Mouse (Mus musculus): ENCODE measurements around the gene Col5a3. TPM values are rescaled to one million over a fixed set of nuclear protein-coding genes. Genes with fewer than 3 reads are reported as not detected.
A peak's percentile ranks its signal among the peaks of the same experiment; 100 is the strongest.

Gene Col5a3
- polyA plus RNA-seq, 2 experiments: 0.03 to 0.08 TPM

GRCm38 (mm10) chr9:20789651-20790050 lies 25.2 kb downstream of the Col5a3 start:
- Histone ChIP-seq H3K9ac (replicated peaks) (no peak overlapping the region), H3K9me3 (ENCODE audit: control insufficient read depth, low read length) (no peaks in the 10 kb centered on the region), H3K27ac (no peak overlapping the region), H3K36me3 (replicated peaks; ENCODE audit: control insufficient read depth, insufficient read depth, low read depth) (no peaks in the 10 kb centered on the region), H3K27me3 (ENCODE audit: control insufficient read depth, insufficient read depth, low read length) (no peaks in the 10 kb centered on the region), H3K4me1 (replicated peaks; ENCODE audit: control insufficient read depth in 2 of 2, insufficient read depth in 2 of 2, low read length in 1 of 2) (peaks cover 0 to 4% of the 10 kb centered on the region in 2 experiments; a peak in 2 of 4 replicates), H3K4me2 (ENCODE audit: low read depth) (no peak overlapping the region), H3K4me3 (ENCODE audit: insufficient read depth in 1 of 2, low read depth in 2 of 2, low read length in 2 of 2) (no peak overlapping the region)
- DNase-seq (ENCODE audit: low read depth in 3 of 3, low spot score in 3 of 3) (no peak), ATAC-seq (ENCODE audit: insufficient read depth) (no peak)
- TF ChIP-seq CTCF (IDR thresholded peaks at IDR 0.05; ENCODE audit: low read depth) (no peak), EP300 (IDR thresholded peaks at IDR 0.05; ENCODE audit: low read depth) (no peak)
- 40% methylated on average over 3 of the region's 4 CpGs for WGBS (ENCODE audit: insufficient replicate concordance)

GRCm38 (mm10) chr9:20787992-20788391 lies 26.9 kb downstream of the Col5a3 start:
- 58% methylated on average over 8 of the region's 8 CpGs for WGBS (ENCODE audit: insufficient replicate concordance)
- TF ChIP-seq CTCF (IDR thresholded peaks at IDR 0.05; ENCODE audit: low read depth) (peak; percentile 33; the same call in 1 of the 2 replicates), EP300 (IDR thresholded peaks at IDR 0.05; ENCODE audit: low read depth) (no peak)

GRCm38 (mm10) chr9:20785055-20785454 lies 29.8 kb downstream of the Col5a3 start:
- H3K4me2 ChIP-seq (ENCODE audit: low read depth): no peak overlapping the region
- no peaks in the 10 kb centered on the region for H3K27me3 ChIP-seq (ENCODE audit: control insufficient read depth, insufficient read depth, low read length)
- no peaks in the 10 kb centered on the region for H3K9me3 ChIP-seq (ENCODE audit: control insufficient read depth, low read length)
- TF ChIP-seq EP300 (IDR thresholded peaks at IDR 0.05; ENCODE audit: low read depth) (no peak), CTCF (IDR thresholded peaks at IDR 0.05; ENCODE audit: low read depth) (no peak)
- H3K4me3 ChIP-seq (ENCODE audit: insufficient read depth in 1 of 2, low read depth in 2 of 2, low read length in 2 of 2): no peak overlapping the region
- ATAC-seq (ENCODE audit: insufficient read depth): no peak
- no peaks in the 10 kb centered on the region; a peak in 1 of 4 replicates for H3K4me1 ChIP-seq (replicated peaks; ENCODE audit: control insufficient read depth in 2 of 2, insufficient read depth in 2 of 2, low read length in 1 of 2)
- H3K9ac ChIP-seq (replicated peaks): no peak overlapping the region
- DNase-seq (ENCODE audit: low read depth in 3 of 3, low spot score in 3 of 3): no peak
- no peak overlapping the region for H3K27ac ChIP-seq
- H3K36me3 ChIP-seq (replicated peaks; ENCODE audit: control insufficient read depth, insufficient read depth, low read depth): no peaks in the 10 kb centered on the region
- WGBS (ENCODE audit: insufficient replicate concordance): 60% methylated on average over 6 of the region's 6 CpGs

More at GRCm38 (mm10) chr9:20787992-20788391, 26.9 kb downstream of the Col5a3 start:
- H3K27ac ChIP-seq: no peak overlapping the region
- no peak for DNase-seq (ENCODE audit: low read depth in 3 of 3, low spot score in 3 of 3)
- no peak overlapping the region for H3K9ac ChIP-seq (replicated peaks)
- no peak overlapping the region for H3K4me2 ChIP-seq (ENCODE audit: low read depth)
- no peaks in the 10 kb centered on the region for H3K27me3 ChIP-seq (ENCODE audit: control insufficient read depth, insufficient read depth, low read length)
- H3K4me3 ChIP-seq (ENCODE audit: insufficient read depth in 1 of 2, low read depth in 2 of 2, low read length in 2 of 2): no peak overlapping the region
- no peaks in the 10 kb centered on the region; a peak in 1 of 4 replicates for H3K4me1 ChIP-seq (replicated peaks; ENCODE audit: control insufficient read depth in 2 of 2, insufficient read depth in 2 of 2, low read length in 1 of 2)
- H3K36me3 ChIP-seq (replicated peaks; ENCODE audit: control insufficient read depth, insufficient read depth, low read depth): no peaks in the 10 kb centered on the region
- ATAC-seq (ENCODE audit: insufficient read depth): no peak
- H3K9me3 ChIP-seq (ENCODE audit: control insufficient read depth, low read length): no peaks in the 10 kb centered on the region

- Histone ChIP-seq H3K9ac (replicated peaks) (no peak overlapping the region), H3K9me3 (ENCODE audit: control insufficient read depth, low read length) (no peaks in the 10 kb centered on the region), H3K4me2 (ENCODE audit: low read depth) (no peak overlapping the region), H3K4me3 (ENCODE audit: insufficient read depth in 1 of 2, low read depth in 2 of 2, low read length in 2 of 2) (no peak overlapping the region), H3K36me3 (replicated peaks; ENCODE audit: control insufficient read depth, insufficient read depth, low read depth) (no peaks in the 10 kb centered on the region), H3K4me1 (replicated peaks; ENCODE audit: control insufficient read depth in 2 of 2, insufficient read depth in 2 of 2, low read length in 1 of 2) (no peaks in the 10 kb centered on the region), H3K27ac (no peak overlapping the region), H3K27me3 (ENCODE audit: control insufficient read depth, insufficient read depth, low read length) (no peaks in the 10 kb centered on the region)
- TF ChIP-seq EP300 (IDR thresholded peaks at IDR 0.05; ENCODE audit: low read depth) (no peak), CTCF (IDR thresholded peaks at IDR 0.05; ENCODE audit: low read depth) (no peak)
- 50% methylated on average over 3 of the region's 3 CpGs for WGBS (ENCODE audit: insufficient replicate concordance)
- ATAC-seq (ENCODE audit: insufficient read depth) (no peak), DNase-seq (ENCODE audit: low read depth in 3 of 3, low spot score in 3 of 3) (no peak)
These were observed 33.6 kb downstream of the Col5a3 start for GRCm38 (mm10) chr9:20781286-20781685.

- no peak overlapping the region for H3K4me3 ChIP-seq (ENCODE audit: insufficient read depth in 1 of 2, low read depth in 2 of 2, low read length in 2 of 2)
- WGBS (ENCODE audit: insufficient replicate concordance): 21% methylated on average over 2 of the region's 2 CpGs
- DNase-seq (ENCODE audit: low read depth in 3 of 3, low spot score in 3 of 3): no peak
- H3K4me1 ChIP-seq (replicated peaks; ENCODE audit: control insufficient read depth in 2 of 2, insufficient read depth in 2 of 2, low read length in 1 of 2): no peaks in the 10 kb centered on the region
- H3K9me3 ChIP-seq (ENCODE audit: control insufficient read depth, low read length): no peaks in the 10 kb centered on the region
- no peak overlapping the region for H3K9ac ChIP-seq (replicated peaks)
- H3K27ac ChIP-seq: no peak overlapping the region
- no peak for TF ChIP-seq EP300 (IDR thresholded peaks at IDR 0.05; ENCODE audit: low read depth)
- no peak for TF ChIP-seq CTCF (IDR thresholded peaks at IDR 0.05; ENCODE audit: low read depth)
- H3K4me2 ChIP-seq (ENCODE audit: low read depth): no peak overlapping the region
- no peaks in the 10 kb centered on the region for H3K36me3 ChIP-seq (replicated peaks; ENCODE audit: control insufficient read depth, insufficient read depth, low read depth)
- H3K27me3 ChIP-seq (ENCODE audit: control insufficient read depth, insufficient read depth, low read length): no peaks in the 10 kb centered on the region; the same call in 1 of the 2 replicates
- ATAC-seq (ENCODE audit: insufficient read depth): no peak
These were observed 49.6 kb downstream of the Col5a3 start for GRCm38 (mm10) chr9:20765274-20765673.

Measured in liver, embryonic 14.5 days (tissue).